Mouse (Mus musculus) bone marrow, adult 2 months (tissue): ENCODE measurements around the gene Osgin1.
A peak's percentile ranks its signal among the peaks of the same experiment; 100 is the strongest.

ENCODE experiments used
- CTCF ChIP-seq: fragments of 200-500 bp; IDR thresholded peaks from 2 replicates; pipeline ENCODE4 v1.5.1; 2011; ENCODE audit warnings: low read length, control low read depth; ENCODE audit not compliant: control insufficient read depth, insufficient read depth
- POLR2A ChIP-seq: fragments of 200-500 bp; IDR thresholded peaks from 2 replicates; pipeline ENCODE4 v1.6.1; 2011; ENCODE audit warnings: low read depth, mild to moderate bottlenecking, control low read depth, low read length, borderline replicate concordance; ENCODE audit not compliant: control insufficient read depth

DNA sequence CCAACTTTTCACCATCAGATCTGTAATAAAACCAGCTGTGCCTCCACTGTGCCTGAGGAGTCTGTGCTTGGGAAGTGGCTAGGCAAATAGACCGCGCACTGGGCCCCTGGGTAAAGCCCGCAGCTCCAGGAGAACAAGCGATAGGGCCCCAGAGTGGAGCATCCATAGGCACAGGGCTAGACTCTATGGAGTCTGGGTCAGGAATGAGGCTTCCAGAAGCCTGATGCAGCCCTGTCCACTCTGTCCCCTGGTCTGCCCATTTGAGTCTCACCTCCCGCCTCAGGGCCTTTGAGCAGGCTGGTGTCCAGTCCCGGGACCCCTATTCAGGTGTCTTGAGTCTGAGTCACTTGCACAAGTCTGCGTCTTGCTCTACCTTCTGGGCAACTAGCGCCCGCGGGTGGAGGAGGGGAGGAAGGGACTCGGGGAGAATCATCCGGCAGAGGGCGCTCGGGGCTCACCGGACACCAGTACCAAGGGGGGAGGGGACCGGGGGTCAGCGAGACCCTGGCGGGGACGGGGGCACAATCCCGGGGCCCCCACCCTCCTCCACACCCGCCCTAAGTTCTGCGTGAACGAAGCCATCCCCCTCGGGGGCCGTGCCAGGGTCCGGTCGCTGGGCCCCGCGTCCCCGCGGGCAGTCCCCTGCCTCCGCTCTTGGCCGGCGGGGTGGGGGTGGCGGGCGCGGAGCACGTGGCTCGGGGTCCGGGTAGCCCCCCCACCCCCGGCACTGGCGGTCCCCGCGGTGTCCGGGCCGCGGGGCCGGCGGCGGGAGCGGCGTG, 12.5 kb downstream of the Osgin1 start, which contains the start of gene Necab2:
- TF ChIP-seq CTCF (peak; percentile 64), POLR2A (no peak)
